Mouse (Mus musculus): ENCODE data around the gene Nr1d2. TPM values are rescaled to one million over a fixed set of nuclear protein-coding genes. Genes with fewer than 3 reads are reported as not detected.
"Not testable (repeated sequence)": the region's sequence is repeated elsewhere in the genome, so short reads cannot be mapped to it uniquely, and the experiment has no call there.

Nr1d2 gene
- polyA plus RNA-seq, 1 experiment = 9.2 TPM

DNA sequence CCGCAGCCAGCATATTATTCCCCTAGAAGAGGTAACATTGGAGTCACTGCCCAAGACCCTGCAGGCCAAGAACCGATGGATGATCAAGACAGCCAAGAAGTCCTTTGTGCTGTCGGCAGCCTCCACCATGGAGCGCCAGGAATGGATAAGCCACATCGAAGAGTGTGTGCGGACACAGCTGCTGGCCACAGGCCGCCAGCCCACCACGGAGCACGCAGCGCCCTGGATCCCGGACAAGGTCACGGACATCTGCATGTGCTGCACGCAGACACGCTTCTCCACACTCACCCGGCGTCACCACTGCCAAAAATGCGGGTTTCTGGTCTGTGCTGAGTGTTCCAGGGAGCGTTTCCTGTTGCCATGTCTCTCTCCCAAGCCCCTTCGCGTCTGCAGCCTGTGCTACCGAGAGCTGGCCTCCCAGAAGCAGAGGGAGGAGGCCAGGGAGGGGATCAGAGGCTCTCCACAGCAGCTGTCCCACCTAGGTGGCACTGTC is 3.8 kb upstream of the Nr1d2 start:
- H3K27me3 ChIP-seq (ENCODE audit: control insufficient read depth, insufficient read depth, low read length) = no peaks in the 10 kb centered on the region
- H3K27ac ChIP-seq (ENCODE audit: control insufficient read depth, insufficient read depth, low read length) = no peak overlapping the region
- 91% methylated on average over 21 of the region's 21 CpGs for WGBS
- no peak for TF ChIP-seq CTCF (IDR thresholded peaks at IDR 0.05; ENCODE audit: borderline replicate concordance, control insufficient read depth, extremely low read depth, insufficient read depth, low read length, poor library complexity)
- TF ChIP-seq POLR2A (IDR thresholded peaks at IDR 0.05; ENCODE audit: control insufficient read depth, extremely low read depth, insufficient read depth, low read length, poor library complexity) = no peak
- DNase-seq = no peak
- no peaks in the 10 kb centered on the region for H3K36me3 ChIP-seq (ENCODE audit: control insufficient read depth, insufficient read depth, low read length)
- peaks cover 5% of the 10 kb centered on the region for H3K4me1 ChIP-seq (replicated peaks; ENCODE audit: control insufficient read depth, insufficient read depth, low read length)
- H3K4me3 ChIP-seq (ENCODE audit: control insufficient read depth, insufficient read depth, low read length) = no peak overlapping the region

DNA sequence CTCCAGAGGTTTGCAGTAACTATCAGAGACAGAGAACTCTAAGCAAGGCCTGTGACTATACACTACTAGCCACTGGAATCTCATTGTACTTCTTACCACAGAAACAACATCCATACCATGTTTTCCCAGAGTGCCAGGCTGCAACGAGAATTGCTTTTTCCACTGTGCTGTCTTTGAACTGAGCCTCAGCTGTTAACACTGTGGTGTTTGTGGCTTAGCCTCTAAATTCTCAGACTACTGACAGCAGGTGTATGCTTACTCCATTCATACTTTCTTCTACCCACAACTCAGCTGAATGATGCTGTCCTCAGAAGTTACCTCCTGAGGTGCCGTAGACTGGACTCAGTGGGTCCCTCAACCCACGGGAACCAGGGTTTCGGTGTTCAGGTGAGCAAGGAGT is 2.9 kb upstream of the Nr1d2 start:
- no peaks in the 10 kb centered on the region for H3K27me3 ChIP-seq (ENCODE audit: control insufficient read depth, insufficient read depth, low read length)
- H3K4me3 ChIP-seq (ENCODE audit: control insufficient read depth, insufficient read depth, low read length) = no peak overlapping the region
- peak; percentile 14 for DNase-seq
- 13% methylated on average over 4 of the region's 4 CpGs for WGBS
- H3K27ac ChIP-seq (ENCODE audit: control insufficient read depth, insufficient read depth, low read length) = no peak overlapping the region
- no peaks in the 10 kb centered on the region for H3K36me3 ChIP-seq (ENCODE audit: control insufficient read depth, insufficient read depth, low read length)
- H3K4me1 ChIP-seq (replicated peaks; ENCODE audit: control insufficient read depth, insufficient read depth, low read length) = peaks cover 5% of the 10 kb centered on the region
- TF ChIP-seq POLR2A (IDR thresholded peaks at IDR 0.05; ENCODE audit: control insufficient read depth, extremely low read depth, insufficient read depth, low read length, poor library complexity) = no peak
- TF ChIP-seq CTCF (IDR thresholded peaks at IDR 0.05; ENCODE audit: borderline replicate concordance, control insufficient read depth, extremely low read depth, insufficient read depth, low read length, poor library complexity) = no peak

GRCm38 (mm10) chr14:18240132-18240531 is 1.2 kb upstream of the Nr1d2 start:
- WGBS = 79% methylated on average over 7 of the region's 7 CpGs
- no peak for DNase-seq
- no peak for TF ChIP-seq CTCF (IDR thresholded peaks at IDR 0.05; ENCODE audit: borderline replicate concordance, control insufficient read depth, extremely low read depth, insufficient read depth, low read length, poor library complexity)
- TF ChIP-seq POLR2A (IDR thresholded peaks at IDR 0.05; ENCODE audit: control insufficient read depth, extremely low read depth, insufficient read depth, low read length, poor library complexity) = no peak

DNA sequence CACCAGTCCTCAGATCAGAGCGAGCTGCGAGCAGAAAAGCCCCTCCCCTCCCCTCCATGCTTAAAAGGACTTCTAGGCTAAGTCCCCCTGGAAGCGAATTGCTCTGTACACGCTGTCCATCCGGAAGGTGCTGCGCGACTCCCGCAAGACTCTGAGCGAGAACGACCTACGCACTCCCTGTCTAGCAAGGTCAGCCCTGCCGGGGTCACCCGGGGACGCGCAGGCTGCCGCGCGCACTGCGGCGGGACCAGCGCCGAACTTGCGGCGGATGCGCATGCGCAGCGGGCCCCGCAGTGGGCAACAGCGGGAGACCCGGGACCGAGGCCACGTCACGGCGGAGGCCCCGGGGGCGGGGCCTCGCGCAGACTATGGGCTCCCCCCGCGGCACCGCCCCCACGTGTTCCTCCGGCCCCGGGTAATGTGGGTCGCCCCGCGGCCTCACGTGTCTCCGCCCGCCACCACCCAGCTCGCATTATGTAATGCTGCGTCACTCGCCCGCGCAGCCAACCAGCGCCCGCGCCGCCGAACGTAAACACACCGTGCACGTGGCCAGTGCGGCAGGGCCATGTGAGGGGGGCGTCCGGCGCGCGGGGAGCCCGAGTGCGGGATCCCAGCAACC is 687 bp downstream of the Nr1d2 start:
- under 1% methylated on average over 71 of the region's 71 CpGs for WGBS
- peaks cover 5% of the 10 kb centered on the region for H3K4me1 ChIP-seq (replicated peaks; ENCODE audit: control insufficient read depth, insufficient read depth, low read length)
- DNase-seq = peak; percentile 96
- no peaks in the 10 kb centered on the region for H3K36me3 ChIP-seq (ENCODE audit: control insufficient read depth, insufficient read depth, low read length)
- peak overlapping the region; percentile 91 for H3K4me3 ChIP-seq (ENCODE audit: control insufficient read depth, insufficient read depth, low read length)
- TF ChIP-seq CTCF (IDR thresholded peaks at IDR 0.05; ENCODE audit: borderline replicate concordance, control insufficient read depth, extremely low read depth, insufficient read depth, low read length, poor library complexity) (peak; percentile 24; the same call in 1 of the 2 replicates), POLR2A (IDR thresholded peaks at IDR 0.05; ENCODE audit: control insufficient read depth, extremely low read depth, insufficient read depth, low read length, poor library complexity) (peak; percentile 65; the same call in 1 of the 2 replicates)
- peak overlapping the region; percentile 48 for H3K27ac ChIP-seq (ENCODE audit: control insufficient read depth, insufficient read depth, low read length)
- H3K27me3 ChIP-seq (ENCODE audit: control insufficient read depth, insufficient read depth, low read length) = no peaks in the 10 kb centered on the region

More at GRCm38 (mm10) chr14:18240132-18240531, 1.2 kb upstream of the Nr1d2 start:
- H3K27ac ChIP-seq (ENCODE audit: control insufficient read depth, insufficient read depth, low read length) = no peak overlapping the region
- no peaks in the 10 kb centered on the region for H3K36me3 ChIP-seq (ENCODE audit: control insufficient read depth, insufficient read depth, low read length)
- H3K27me3 ChIP-seq (ENCODE audit: control insufficient read depth, insufficient read depth, low read length) = no peaks in the 10 kb centered on the region
- no peak overlapping the region for H3K4me3 ChIP-seq (ENCODE audit: control insufficient read depth, insufficient read depth, low read length)
- peaks cover 5% of the 10 kb centered on the region for H3K4me1 ChIP-seq (replicated peaks; ENCODE audit: control insufficient read depth, insufficient read depth, low read length)

GRCm38 (mm10) chr14:18237381-18237780 is 1.5 kb downstream of the Nr1d2 start:
- 79% methylated on average over 4 of the region's 4 CpGs for WGBS
- H3K4me1 ChIP-seq (replicated peaks; ENCODE audit: control insufficient read depth, insufficient read depth, low read length) = peaks cover 5% of the 10 kb centered on the region
- TF ChIP-seq POLR2A (IDR thresholded peaks at IDR 0.05; ENCODE audit: control insufficient read depth, extremely low read depth, insufficient read depth, low read length, poor library complexity) (no peak), CTCF (IDR thresholded peaks at IDR 0.05; ENCODE audit: borderline replicate concordance, control insufficient read depth, extremely low read depth, insufficient read depth, low read length, poor library complexity) (no peak)
- no peak overlapping the region for H3K4me3 ChIP-seq (ENCODE audit: control insufficient read depth, insufficient read depth, low read length)
- no peaks in the 10 kb centered on the region for H3K36me3 ChIP-seq (ENCODE audit: control insufficient read depth, insufficient read depth, low read length)
- H3K27ac ChIP-seq (ENCODE audit: control insufficient read depth, insufficient read depth, low read length) = no peak overlapping the region
- no peak for DNase-seq
- no peaks in the 10 kb centered on the region for H3K27me3 ChIP-seq (ENCODE audit: control insufficient read depth, insufficient read depth, low read length)

DNA sequence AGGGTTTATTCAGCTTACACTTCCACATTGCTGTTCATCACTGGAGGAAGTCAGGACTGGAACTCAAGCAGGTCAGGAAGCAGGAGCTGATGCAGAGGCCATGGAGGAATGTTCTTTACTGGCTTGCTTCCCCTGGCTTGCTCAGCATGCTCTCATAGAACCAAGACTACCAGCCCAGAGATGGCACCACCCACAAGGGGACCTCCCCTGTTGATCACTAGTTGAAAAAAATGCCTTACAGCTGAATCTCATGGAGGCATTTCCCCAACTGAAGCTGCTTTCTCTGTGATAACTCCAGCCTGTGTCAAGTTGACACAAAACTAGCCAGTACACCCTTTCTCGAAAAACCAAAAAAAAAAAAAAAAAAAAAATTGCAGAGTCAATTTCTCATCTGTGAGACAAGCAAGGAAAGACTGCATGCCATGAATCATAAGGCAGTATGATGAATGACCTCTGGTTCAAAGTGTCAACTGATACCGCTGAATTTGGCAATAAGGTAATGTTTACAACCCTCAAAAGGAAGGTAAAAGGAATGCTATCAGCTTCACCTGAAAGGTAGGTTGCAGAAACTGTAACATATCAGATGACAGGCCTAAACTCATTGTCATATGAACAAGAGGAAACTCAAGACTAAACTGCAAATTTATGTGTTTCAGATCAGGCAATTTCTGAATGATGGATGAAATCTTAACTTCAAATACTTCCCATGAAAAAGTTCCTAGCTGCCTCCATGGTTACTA is 2.3 kb downstream of the Nr1d2 start:
- not testable (repeated sequence) for DNase-seq; H3K27ac ChIP-seq (ENCODE audit: control insufficient read depth, insufficient read depth, low read length); H3K36me3 ChIP-seq (ENCODE audit: control insufficient read depth, insufficient read depth, low read length); H3K4me3 ChIP-seq (ENCODE audit: control insufficient read depth, insufficient read depth, low read length); H3K27me3 ChIP-seq (ENCODE audit: control insufficient read depth, insufficient read depth, low read length); H3K4me1 ChIP-seq (replicated peaks; ENCODE audit: control insufficient read depth, insufficient read depth, low read length)
- WGBS = 89% methylated on average over 2 of the region's 2 CpGs

Measured in thymus, adult 2 months (tissue).